Mouse (Mus musculus): ENCODE data around the gene Ybx1. TPM values are rescaled to one million over a fixed set of nuclear protein-coding genes. Genes with fewer than 3 reads are reported as not detected.

Ybx1 gene
- polyA plus RNA-seq, 1 experiment from 2014 or later: 680 TPM

DNA sequence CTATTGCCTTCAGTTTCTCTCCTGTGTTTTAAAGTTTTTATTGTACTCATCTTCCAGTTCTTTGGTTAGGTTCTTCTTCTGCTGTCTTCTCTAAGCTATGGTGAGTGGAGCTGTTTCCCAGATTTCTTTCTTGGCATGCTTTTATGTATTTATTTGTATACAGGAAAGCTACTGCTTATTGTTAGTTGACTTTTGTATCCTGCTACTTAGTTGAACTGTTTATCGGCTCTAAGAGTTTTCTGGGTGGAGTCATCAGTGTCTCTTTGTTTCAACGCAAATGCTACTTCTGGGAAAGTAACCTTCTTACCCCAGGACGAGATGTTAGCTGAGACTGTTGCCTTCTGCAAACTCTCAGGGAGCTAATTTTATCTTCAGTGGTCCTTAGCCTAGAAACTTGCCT is 30.9 kb downstream of the Ybx1 start:
- H3K4me3 ChIP-seq (replicated peaks): no peak overlapping the region
- no peak for ATAC-seq (replicated peaks; ENCODE audit: low FRiP score)
- no peaks in the 10 kb centered on the region for H3K9me3 ChIP-seq (replicated peaks)
- no peaks in the 10 kb centered on the region for H3K36me3 ChIP-seq
- no peaks in the 10 kb centered on the region for H3K27me3 ChIP-seq
- WGBS: 74% methylated on average over 3 of the region's 3 CpGs
- no peak overlapping the region for H3K9ac ChIP-seq
- H3K4me1 ChIP-seq: peaks cover 16% of the 10 kb centered on the region
- H3K27ac ChIP-seq: no peak overlapping the region
- no peak overlapping the region for H3K4me2 ChIP-seq

GRCm38 (mm10) chr4:119262483-119262882 is 31.9 kb downstream of the Ybx1 start:
- no peaks in the 10 kb centered on the region for H3K9me3 ChIP-seq (replicated peaks)
- H3K4me2 ChIP-seq: no peak overlapping the region
- no peak overlapping the region for H3K27ac ChIP-seq
- no peak overlapping the region for H3K4me3 ChIP-seq (replicated peaks)
- no peak for ATAC-seq (replicated peaks; ENCODE audit: low FRiP score)
- no peaks in the 10 kb centered on the region for H3K36me3 ChIP-seq
- H3K4me1 ChIP-seq: peaks cover 19% of the 10 kb centered on the region
- H3K27me3 ChIP-seq: no peaks in the 10 kb centered on the region
- H3K9ac ChIP-seq: no peak overlapping the region
- WGBS: 92% methylated on average over 5 of the region's 5 CpGs

DNA sequence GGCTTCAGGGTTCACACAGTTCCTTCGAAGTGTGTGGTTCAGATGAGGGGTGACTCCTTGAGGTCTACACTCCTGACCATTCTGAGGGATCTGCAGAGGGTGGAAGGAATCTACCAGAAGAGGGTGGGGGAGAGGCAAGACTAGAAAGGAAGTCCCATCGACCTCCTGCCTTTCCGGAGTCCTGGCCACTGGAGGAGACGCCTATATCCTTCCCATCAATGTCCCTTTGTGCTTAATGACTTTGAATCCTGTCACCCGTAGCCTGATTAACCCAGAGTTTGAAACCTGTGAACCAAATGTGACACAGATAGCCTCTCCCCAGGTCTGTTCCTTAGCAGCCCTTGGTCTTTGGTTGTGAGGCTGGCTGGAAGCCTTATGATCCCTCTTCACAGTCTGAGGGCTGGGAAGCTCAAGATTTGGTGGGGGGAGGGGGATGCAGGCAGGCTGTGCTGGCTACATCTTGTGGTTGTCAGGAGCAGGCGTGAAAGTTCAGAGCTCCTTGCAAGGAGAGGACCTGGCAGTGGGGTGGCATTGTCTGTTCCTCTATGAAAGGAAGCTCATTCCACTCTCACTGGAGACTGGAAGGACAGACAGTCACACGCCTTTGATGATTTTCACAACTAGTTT is 33.2 kb downstream of the Ybx1 start:
- H3K9me3 ChIP-seq (replicated peaks): no peaks in the 10 kb centered on the region
- H3K4me1 ChIP-seq: peaks cover 26% of the 10 kb centered on the region
- no peaks in the 10 kb centered on the region for H3K36me3 ChIP-seq
- ATAC-seq (replicated peaks; ENCODE audit: low FRiP score): no peak; the same call in 1 of the 2 replicates
- H3K4me3 ChIP-seq (replicated peaks): no peak overlapping the region
- no peaks in the 10 kb centered on the region for H3K27me3 ChIP-seq
- no peak overlapping the region for H3K4me2 ChIP-seq
- no peak overlapping the region for H3K27ac ChIP-seq
- WGBS: 41% methylated on average over 7 of the region's 7 CpGs
- H3K9ac ChIP-seq: no peak overlapping the region

GRCm38 (mm10) chr4:119259344-119260254 is 34.8 kb downstream of the Ybx1 start:
- WGBS: 84% methylated on average over 15 of the region's 15 CpGs
- Histone ChIP-seq H3K36me3 (no peaks in the 10 kb centered on the region), H3K27ac (no peak overlapping the region), H3K9ac (no peak overlapping the region), H3K27me3 (no peaks in the 10 kb centered on the region), H3K4me2 (no peak overlapping the region), H3K4me3 (replicated peaks) (no peak overlapping the region), H3K4me1 (peaks cover 38% of the 10 kb centered on the region), H3K9me3 (replicated peaks) (no peaks in the 10 kb centered on the region)
- ATAC-seq (replicated peaks; ENCODE audit: low FRiP score): no peak

GRCm38 (mm10) chr4:119257083-119257482 is 37.3 kb downstream of the Ybx1 start:
- Histone ChIP-seq H3K27ac (peak overlapping the region; percentile 50; the same call in 1 of the 2 replicates), H3K27me3 (no peaks in the 10 kb centered on the region), H3K36me3 (no peaks in the 10 kb centered on the region), H3K4me3 (replicated peaks) (0 out of 2 replicates have a peak overlapping the region, but pooled peaks have one; percentile 14), H3K4me1 (peaks cover 61% of the 10 kb centered on the region), H3K9me3 (replicated peaks) (no peaks in the 10 kb centered on the region), H3K9ac (no peak overlapping the region), H3K4me2 (peak overlapping the region; percentile 31; the same call in 1 of the 2 replicates)
- WGBS: 81% methylated on average over 6 of the region's 6 CpGs
- ATAC-seq (replicated peaks; ENCODE audit: low FRiP score): no peak

- peaks cover 48% of the 10 kb centered on the region for H3K4me1 ChIP-seq
- no peak for ATAC-seq (replicated peaks; ENCODE audit: low FRiP score)
- H3K4me2 ChIP-seq: peak within 1 kb of the TSS; percentile 36
- 80% methylated on average over 12 of the region's 12 CpGs for WGBS
- no peaks in the 10 kb centered on the region for H3K36me3 ChIP-seq
- H3K9ac ChIP-seq: 0 out of 2 replicates have a peak within 1 kb of the TSS, but pooled peaks have one; percentile 26
- peak within 1 kb of the TSS; percentile 91 for H3K27ac ChIP-seq
- peak within 1 kb of the TSS; percentile 14; the same call in 1 of the 2 replicates for H3K4me3 ChIP-seq (replicated peaks)
- H3K9me3 ChIP-seq (replicated peaks): no peaks in the 10 kb centered on the region
- H3K27me3 ChIP-seq: no peaks in the 10 kb centered on the region
Observed at GRCm38 (mm10) chr4:119255351-119255750, 39.1 kb downstream of the Ybx1 start, which contains the start of gene Cldn19. Gene Cldn19 (plus strand): TSS chr4:119255414.

- peak; percentile 80 for ATAC-seq (replicated peaks; ENCODE audit: low FRiP score)
- Histone ChIP-seq H3K4me2 (0 out of 2 replicates have a peak overlapping the region, but pooled peaks have one; percentile 36), H3K4me3 (replicated peaks) (no peak overlapping the region), H3K9me3 (replicated peaks) (no peaks in the 10 kb centered on the region), H3K27me3 (no peaks in the 10 kb centered on the region), H3K9ac (no peak overlapping the region), H3K36me3 (no peaks in the 10 kb centered on the region), H3K4me1 (peaks cover 48% of the 10 kb centered on the region), H3K27ac (peak overlapping the region; percentile 91)
- WGBS: 30% methylated on average over 9 of the region's 9 CpGs
Observed at GRCm38 (mm10) chr4:119254012-119254618, 40.3 kb downstream of the Ybx1 start.

DNA sequence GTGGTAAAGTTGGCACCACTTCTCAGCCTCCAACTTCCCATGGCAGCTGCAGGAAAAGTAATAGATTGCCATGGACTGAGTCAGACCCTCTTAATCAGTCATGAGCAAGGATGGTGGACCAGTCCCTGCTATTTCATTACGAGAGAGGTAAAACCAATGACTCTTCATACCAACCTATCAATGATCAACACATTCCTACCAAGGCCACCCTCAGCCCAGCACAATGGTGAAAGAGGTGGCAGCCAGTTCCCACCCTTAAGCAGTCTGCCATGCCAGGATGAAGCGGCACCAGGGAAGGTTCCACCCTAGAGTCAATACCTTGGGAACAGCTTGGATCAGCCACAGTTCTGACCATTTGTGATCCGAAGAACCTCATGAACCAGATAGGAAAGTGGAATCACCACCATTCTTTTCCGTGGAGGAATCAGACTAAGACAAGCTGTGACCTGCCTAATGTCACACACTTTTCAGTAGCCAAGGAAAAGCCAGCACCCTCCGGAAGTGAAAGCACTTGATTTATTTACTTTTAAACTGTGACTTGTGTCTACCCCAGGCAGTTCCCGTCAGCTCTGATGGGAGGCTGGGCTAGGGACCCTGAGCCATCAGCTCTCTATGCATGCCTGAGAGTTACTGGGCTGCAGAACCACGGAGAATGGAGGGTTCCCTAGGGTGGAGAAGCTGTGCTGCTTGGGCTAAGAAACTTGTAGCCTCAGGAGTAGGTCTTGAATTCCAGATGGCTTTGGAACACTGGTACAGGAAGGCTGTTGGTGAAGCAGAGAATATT is 42.2 kb downstream of the Ybx1 start:
- Histone ChIP-seq H3K36me3 (peaks cover 10% of the 10 kb centered on the region; the same call in 1 of the 2 replicates), H3K9me3 (replicated peaks) (no peaks in the 10 kb centered on the region), H3K27ac (peak overlapping the region; percentile 91), H3K9ac (no peak overlapping the region), H3K4me1 (peaks cover 53% of the 10 kb centered on the region), H3K27me3 (no peaks in the 10 kb centered on the region), H3K4me2 (no peak overlapping the region), H3K4me3 (replicated peaks) (no peak overlapping the region)
- no peak for ATAC-seq (replicated peaks; ENCODE audit: low FRiP score)
- WGBS: 43% methylated on average over 7 of the region's 7 CpGs

- peaks cover 36% of the 10 kb centered on the region for H3K36me3 ChIP-seq
- peaks cover 32% of the 10 kb centered on the region for H3K4me1 ChIP-seq
- peak overlapping the region; percentile 63 for H3K27ac ChIP-seq
- H3K4me2 ChIP-seq: no peak overlapping the region
- H3K4me3 ChIP-seq (replicated peaks): no peak overlapping the region
- ATAC-seq (replicated peaks; ENCODE audit: low FRiP score): no peak
- WGBS: 74% methylated on average over 11 of the region's 11 CpGs
- H3K9me3 ChIP-seq (replicated peaks): no peaks in the 10 kb centered on the region
- H3K9ac ChIP-seq: no peak overlapping the region
- no peaks in the 10 kb centered on the region for H3K27me3 ChIP-seq
Observed at GRCm38 (mm10) chr4:119248407-119248965, 45.9 kb downstream of the Ybx1 start.

DNA sequence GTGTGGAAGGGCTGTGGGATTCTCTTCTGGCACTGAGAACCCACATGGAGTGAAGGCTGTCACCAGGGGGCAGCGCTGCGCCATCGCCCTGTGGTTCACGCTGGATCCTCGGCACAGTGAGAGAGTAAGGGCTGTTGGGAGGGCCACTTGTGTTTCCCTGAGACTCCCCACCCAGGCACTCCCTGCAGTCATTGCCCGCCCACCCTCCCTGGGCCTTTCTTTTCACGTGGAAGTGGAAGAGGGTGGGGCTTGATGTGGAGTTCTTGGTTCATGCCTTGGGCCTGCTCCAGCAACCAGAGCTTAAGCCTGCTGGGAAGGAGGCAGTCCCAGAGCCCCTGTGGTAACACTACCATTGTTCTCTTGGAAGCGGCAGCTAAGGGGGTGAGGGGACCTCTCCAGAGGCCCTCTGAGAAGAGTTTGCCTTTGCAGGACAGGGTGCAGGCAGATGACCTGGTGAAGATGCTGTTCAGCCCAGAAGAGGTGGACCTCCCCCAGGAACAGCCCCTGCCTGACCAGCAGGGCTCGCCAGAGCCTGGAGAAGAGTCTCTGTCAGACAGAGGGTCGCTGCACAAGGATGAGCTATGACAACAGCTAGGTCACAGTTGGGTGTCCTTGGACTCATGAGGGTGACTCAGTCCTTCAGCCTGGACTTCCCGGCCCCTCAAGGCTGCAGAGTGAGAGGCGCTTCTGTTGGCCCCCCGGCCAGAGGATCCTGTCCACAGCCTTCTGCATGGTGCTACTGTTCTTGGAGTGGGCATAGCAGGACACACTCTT is 46.8 kb downstream of the Ybx1 start:
- Histone ChIP-seq H3K4me3 (replicated peaks) (no peak overlapping the region), H3K27me3 (no peaks in the 10 kb centered on the region), H3K4me2 (no peak overlapping the region), H3K36me3 (peaks cover 44% of the 10 kb centered on the region), H3K9ac (no peak overlapping the region), H3K27ac (peak overlapping the region; percentile 63), H3K9me3 (replicated peaks) (no peaks in the 10 kb centered on the region), H3K4me1 (peaks cover 25% of the 10 kb centered on the region)
- ATAC-seq (replicated peaks; ENCODE audit: low FRiP score): peak; percentile 41; the same call in 1 of the 2 replicates
- 31% methylated on average over 13 of the region's 13 CpGs for WGBS

All from kidney, embryonic 15.5 days (tissue).